Mouse (Mus musculus) skeletal muscle tissue, adult 2 months (tissue): ENCODE data around the gene Cnn3.

ENCODE experiments used
- DNase-seq: peaks from one replicate; pipeline ENCODE4 v3.0.0-alpha.2; 2012; ENCODE audit warnings: low read depth, low spot score

The Cnn3 gene

DNA sequence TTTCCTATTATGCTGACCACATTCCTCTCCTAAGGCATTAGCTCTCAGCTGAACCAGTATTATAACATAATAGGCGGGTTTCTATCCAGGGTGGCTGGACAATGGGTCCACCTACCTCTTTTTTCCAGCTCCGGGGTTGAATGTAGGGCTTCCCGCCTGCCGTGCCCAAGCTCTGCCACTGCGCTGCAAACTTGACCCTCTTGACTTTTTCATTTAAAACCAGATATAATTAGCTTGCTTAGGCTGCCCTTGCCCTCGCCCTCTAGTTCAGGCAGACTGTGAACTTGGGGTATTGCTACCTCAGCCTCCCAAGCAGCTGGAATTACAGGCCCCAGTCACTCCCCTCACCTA lies 8.1 kb upstream of the Cnn3 start:
- DNase-seq: no peak

DNA sequence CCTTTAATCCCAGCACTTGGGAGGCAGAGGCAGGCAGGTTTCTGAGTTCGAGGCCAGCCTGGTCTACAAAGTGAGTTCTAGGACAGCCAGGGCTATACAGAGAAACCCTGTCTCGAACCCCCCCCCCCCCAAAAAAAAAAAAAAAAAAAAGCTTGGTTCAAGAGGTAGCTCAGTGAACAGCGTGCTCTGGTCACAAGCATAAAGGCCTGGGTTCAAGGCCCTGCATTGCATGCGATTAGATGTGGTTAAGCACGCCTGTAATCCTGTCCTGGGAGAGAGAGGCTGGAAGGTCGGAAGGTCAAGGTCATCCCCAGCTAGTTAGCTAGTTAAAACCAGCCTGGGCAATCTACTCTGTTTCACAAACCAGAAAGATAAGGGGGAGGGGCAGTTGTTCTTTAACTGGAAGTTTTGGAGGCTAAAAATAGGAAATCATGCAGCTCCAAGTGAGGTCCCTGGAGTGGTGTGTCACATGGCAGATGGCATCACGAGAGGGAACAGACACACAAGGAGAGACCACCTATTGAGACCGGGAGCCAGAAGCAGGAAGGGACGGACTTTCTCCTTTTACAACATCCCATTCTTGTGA lies 7.4 kb upstream of the Cnn3 start:
- DNase-seq: no peak

DNA sequence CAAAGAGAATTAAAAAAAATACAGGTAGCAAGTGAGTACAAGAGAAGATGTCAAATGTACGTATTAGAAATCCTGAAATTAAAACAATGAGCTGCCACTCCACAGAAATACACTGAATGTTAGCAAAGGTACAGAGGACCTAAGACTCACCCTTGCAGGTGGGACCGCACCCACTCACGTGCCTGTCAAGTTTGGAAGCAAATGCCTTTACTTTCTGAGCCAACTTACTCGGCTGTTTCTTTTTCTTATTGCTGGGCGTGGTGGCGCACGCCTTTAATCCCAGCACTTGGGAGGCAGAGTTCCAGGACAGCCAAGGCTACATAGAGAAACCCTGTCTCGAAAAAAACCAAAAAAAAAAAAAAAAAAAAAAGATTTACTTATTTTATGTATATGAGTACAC lies 3.9 kb upstream of the Cnn3 start:
- no peak for DNase-seq

DNA sequence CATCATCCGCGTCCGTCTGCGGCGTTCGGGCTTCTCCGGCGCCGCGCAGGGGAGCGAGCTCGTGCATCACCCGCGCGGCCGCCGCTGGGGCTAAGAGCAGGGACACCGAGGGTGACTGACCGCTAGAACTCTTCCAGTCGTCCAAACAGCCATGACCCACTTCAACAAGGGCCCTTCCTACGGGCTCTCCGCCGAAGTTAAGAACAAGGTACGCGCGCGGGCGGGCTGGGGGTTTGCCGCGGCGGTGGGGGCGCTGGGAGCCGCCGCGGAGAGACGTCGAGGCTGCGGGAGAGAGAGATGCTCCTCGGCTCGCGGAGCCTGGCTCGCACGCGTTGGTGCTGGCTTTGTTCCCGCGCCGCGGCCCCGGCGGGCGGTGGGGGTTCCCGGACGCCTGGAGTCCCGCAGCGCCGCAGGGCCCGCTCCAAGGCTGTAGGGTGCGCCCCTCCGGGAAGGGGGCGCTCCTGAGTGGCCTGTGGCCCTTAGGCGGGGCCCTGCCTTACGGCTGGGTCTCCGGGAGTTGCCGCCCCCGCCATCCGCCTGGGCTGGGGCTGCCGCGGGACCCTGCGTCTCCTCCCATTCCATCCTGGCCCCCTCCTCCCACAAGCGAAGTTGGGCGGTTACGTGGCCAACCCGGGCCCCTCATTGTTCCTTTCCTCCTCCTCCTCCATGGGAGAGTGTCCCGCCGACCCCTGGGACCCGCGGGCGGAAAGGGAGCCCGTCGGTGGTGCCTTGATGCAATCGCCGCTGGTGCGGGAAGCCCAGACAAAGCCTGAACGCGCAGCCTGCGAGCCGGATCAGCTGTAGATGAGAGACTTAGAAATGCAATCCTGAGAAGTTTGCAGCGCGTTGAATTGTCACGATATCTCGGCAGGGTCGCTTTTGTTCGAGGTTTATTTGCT lies 573 bp downstream of the Cnn3 start:
- peak; percentile 36 for DNase-seq

DNA sequence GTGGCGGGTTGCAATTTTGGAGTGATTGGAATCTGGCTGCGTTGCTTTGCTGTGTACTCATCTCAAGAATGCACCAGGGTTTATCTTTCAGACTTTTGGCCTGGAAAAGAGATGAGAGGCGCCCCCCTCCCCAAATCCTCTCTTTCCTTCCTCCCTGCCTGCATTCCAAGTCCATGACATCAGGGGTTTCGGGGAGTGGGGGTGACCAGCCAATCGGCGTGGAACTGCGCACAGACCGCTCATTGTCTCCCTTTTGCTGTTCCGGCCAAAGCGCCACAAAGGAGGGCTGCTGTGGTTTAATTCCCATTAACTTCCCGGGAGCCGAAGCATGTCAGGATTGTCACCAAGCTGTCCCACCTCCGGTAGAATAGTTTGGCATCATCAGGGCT lies 1.2 kb downstream of the Cnn3 start:
- peak; percentile 39 for DNase-seq

DNA sequence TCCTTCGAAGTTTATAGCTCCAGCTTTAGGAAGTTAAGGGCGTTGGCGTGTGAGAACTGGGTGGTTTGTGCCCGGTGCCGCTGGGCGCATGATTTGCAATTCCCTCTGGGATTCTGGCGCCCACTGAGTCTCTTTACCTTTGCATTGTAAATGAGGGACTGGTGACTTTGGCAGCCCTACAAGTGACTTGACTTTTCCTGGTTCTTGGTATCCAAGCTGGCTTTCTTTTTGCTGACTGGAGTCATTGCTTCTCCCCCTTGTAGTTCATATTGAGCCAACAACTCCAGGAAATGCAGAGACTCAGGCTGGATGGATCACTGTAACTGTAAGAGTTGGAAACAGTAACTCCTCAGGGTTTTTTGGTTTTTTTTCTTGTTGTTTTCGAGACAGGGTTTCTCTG lies 1.9 kb downstream of the Cnn3 start:
- DNase-seq: no peak

DNA sequence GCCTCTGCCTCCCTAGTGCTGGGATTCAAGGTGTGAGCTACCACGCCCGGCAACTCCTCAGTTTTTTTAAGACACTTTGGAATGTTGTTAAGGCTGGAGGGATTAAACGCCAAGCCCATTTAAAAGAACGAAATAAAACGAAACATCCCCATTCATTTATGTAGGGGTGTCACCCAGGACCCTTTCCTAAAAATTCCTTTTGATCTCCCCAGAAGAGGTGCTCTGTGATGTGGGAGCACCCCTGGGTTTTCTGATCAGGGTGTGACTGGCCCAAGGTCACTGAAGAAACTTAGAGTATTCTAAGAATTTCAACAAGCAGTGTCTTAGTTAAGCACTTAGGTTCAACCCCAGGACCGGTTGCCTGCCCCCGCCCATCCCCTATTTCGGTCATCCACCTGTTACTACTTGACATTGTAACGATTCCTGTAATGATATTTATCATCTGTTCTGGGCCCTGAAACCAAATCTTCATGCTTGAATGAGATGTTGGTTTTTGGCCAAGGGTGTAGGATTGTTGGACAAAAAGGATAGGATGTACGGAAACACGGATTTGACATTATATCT lies 2.5 kb downstream of the Cnn3 start:
- DNase-seq: no peak

DNA sequence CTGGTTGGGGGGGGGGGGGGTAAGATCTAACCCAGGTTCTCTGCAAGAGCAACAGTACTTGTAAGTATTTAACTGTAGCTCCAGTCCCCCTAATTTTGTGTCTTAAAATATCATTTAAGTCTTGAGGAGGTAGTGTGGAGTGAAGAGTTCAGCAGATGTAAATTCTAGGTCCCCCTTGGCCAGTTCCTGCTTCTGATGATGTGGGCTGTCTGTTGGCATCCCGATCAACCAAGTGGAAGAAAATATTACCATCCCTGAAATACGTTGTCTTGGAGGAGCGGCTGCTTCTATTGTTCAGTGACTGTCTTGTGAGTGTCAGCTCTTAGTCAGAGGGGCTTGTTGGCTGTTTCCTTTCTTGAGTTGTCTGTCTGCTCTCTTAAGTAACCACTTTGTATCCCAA lies 3.2 kb downstream of the Cnn3 start:
- DNase-seq: no peak

DNA sequence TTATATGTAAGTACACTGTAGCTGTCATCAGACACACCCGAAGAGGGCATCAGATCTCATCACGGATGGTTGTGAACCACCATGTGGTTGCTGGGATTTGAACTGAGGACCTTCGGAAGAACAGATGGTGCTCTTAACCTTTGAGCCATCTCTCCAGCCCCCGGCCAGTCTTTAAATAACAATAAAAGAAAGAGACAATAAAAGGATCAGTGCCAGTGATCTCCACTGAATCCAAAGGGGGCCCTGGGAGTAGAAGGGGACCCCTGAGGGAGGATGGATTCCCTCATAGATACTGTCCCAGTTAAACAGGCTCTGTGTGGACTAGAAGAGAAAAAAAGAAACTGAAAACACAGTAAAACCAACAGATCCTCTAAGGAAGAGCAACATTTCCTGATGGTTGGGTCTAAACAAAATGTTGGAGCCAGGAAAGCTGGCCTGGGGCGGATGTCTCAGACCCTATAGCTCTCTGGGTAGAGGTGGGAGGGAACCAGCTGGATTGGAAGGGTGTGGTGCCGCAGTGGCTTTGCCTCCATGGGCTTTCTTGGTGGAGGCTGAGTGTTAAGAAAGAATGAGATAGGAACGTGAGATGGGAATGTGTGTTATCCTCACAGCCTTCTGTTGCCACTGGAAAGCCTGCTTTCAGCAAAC lies 4.1 kb downstream of the Cnn3 start:
- DNase-seq: no peak

DNA sequence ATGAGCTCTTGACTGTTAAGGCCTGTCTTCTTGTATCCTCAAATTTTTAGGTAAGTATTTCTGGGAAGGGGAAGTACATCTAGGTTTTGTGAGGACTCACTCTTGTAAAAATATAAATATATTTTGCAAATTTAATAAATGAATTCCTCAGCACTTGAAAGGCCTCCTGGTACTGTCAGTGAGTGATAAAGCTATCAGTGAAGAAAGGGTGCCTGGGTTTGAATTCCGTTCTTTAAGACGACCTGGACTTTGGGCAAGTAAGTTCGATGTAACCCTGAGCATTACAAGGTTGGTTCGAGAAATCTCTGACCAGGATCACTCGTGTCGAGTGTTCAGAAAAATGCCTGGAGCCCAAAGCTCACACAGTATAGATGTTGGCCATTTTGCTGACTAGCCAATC lies 7.1 kb downstream of the Cnn3 start:
- no peak for DNase-seq

DNA sequence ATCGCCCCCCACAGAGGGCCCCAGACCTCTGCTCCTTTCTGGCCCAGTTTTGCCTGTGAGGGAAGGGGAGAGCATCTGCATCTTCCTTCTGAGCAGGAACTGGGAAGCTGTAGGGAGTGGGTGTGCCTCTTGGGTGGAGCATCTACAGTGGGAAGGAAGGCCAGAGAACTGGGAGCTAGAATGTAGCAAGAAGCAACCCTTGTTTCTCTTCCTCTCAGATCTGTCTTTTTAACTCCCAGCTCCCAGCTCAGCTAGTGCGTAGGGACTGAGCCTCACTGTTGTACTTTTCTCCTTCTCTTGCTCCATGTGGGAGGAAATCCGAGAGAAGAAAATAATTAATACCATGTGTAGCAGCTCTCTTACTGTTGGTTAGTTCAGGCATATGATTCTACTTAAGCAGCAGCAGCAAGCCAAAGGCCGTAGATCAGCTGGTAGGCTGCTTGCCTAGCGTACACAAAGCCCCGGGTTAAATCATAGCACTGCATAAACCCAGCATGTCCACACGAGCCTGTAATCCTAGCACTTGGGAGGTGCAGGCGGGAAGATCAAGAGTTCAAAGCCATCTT lies 7.8 kb downstream of the Cnn3 start:
- peak; percentile 67 for DNase-seq

DNA sequence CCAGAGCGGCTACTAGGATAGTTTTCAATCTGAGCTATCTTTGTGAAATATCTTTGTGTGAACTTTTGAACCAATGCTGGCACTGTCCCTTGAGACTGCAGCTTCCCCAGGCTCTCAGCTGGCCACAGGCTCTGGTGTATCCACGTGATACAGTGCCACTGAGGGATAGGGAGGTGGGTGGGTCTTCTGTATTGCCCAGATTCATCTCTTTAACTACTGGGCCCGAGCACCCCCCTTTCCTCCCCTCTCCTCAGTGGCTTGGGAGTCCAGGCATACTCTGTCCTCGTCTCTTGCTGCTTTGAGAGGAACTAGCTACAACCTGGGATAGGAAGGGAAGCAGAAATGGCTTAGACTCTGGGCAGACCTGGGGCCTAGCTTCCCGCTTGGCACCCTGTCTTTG lies 9.0 kb downstream of the Cnn3 start:
- no peak for DNase-seq

DNA sequence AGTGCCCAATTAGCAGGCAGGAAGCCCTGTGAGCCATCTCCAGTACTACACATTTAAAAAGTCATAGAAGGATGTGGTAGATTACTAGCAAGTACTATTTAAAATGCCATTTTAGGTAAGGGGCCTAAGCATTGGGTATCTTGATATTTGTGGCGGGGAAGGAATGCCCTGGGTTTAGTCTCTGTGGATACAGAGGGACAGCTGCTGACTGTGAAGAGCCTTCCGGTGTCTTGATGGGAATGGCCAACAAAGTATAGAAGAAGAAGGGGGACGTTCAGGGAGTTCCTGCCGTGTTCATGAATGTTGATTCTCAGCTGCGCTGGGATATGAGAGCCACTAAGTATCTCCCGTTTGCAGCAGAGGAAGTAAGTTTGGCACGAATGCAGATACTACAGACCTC lies 10.8 kb downstream of the Cnn3 start:
- DNase-seq: no peak

DNA sequence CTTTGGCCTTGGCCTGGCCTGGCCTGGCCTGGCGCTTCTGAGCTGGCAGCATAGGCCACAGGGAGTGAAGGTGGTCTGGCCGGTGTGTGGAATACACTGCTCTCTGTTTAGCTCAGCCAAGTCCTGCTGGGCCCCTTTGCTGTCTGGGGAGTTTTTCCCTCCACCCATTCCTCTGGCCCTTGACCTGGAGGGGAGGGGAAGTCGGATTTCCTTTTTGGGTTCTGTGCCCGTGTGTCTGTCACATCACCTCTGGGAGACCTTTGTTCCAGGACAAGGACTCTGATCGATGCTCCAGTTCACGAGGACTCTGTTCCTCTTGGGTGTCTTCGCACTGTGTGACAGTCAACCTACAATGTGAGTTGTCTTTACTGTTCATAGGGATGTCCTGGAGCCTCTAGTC lies 11.7 kb downstream of the Cnn3 start:
- DNase-seq: no peak

DNA sequence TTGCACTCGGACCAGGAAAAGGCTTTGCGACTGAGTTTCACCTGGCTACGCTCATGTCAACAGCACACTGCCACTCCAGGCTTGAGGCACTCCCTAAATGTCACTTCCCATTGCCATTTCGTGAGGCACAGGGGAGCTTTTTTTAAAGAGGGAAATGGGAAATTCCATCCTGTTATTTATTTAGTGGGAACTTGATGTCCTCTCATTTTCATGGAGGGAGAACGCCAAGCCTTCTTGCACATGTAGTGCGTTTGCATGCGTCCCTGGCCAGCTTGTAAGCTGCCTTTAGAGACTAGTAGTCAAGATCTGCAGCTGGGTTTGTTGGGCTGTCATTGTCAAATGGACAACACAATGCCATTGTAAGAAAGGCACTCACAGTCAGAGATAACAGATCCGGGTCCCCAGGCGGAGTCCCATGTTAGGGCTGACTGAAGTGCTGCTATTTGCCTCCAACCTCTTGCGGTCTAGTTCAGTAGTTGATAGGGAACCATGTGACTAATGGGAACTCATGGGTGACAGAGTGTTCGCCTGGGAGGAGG lies 13.4 kb downstream of the Cnn3 start:
- peak; percentile 32 for DNase-seq

DNA sequence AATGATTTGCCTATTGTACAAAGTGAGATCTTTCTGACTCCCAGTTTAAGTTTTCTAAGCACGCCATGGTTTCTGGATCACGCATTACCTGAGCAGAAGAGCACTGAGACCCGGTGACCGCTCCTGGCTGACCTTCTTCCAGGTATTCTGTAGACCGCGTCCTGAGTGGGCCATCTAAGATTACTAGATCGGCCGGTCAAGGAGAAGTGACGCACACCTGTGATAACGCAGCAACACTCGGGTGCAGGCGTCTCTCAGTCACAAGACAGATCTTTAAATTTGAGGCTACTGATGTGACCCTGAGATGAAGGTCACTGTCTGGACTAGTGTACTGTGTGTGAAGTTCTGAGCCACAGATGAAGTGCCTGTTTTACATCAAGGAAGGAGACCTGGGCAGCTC lies 15.2 kb downstream of the Cnn3 start:
- DNase-seq: no peak

DNA sequence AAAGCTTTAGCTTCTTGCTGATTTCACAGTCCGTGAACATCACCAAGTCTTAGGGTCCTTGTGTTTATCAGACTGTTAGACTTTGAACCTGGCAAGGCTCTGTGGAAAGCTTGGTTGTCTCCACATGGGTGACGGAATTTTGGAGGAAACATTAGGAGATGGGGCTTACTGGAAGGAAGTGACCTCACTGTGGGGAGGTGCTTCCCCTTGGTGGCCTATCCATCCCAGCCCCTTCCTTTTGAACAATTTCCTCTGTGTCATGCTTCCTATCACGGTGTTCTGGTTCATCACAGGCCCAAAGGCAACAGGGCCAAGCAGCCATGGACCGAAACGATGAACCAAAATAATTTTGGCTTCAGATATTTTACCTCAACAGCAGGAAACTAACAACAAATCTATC lies 16.0 kb downstream of the Cnn3 start:
- DNase-seq: no peak

DNA sequence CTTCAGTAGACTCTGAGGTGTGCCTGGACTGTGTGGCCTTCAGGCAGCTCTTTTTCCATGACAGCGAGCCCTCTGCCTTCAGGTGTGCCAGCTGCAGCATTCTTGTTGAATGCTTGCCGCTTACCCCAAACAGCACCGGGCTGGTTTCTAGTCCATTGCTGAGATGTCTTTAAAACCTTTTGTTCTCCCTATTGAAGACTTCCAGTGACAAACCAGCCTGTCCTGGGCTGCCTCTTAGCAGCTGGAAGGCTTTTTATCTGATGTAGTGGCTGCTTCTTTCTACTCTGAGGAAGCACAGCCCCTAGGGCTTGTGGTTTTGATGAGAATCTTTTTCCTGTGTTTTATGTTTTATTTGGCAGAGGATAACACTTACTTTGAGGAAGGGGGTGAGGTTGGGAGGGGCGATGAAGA lies 17.6 kb downstream of the Cnn3 start:
- no peak for DNase-seq

DNA sequence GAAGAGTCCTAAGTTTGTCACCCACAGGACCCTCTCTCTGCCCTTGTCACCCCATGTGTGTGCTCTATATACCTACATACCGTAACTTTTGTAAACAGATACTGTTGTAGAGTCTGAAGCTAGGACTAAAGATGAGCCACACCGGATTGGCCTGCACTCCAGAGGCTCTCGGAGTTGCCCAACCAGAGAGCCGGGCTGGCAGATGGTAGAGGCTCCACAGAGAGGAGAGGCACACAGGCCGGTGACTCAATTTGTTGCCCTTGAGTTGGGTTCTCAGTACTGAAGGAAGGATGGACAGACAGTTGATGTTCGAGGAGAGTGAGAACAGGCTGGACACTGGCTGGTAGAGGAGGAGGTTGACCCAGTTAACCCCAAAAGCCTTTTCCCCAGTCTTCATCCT lies 18.1 kb downstream of the Cnn3 start:
- no peak for DNase-seq

DNA sequence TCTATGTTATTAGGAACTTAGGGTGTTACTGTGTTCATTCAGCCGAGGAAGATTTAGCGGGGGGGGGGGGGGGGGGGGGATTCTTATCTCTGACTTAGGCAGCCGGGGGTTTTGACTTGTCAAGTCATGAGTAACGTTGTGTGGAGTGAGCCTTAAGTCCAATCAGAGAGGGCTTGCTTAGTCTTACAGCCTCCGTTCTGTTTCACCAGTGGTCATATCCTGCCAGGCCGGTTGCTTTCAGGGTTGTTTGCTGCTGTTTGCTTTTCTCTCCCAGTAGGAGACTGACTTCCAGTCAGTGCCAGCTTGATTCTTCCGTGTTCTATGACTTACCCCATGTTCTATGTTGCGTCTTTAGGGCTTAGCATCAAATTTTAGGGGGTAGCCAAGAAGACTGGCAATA lies 20.2 kb downstream of the Cnn3 start:
- no peak for DNase-seq

DNA sequence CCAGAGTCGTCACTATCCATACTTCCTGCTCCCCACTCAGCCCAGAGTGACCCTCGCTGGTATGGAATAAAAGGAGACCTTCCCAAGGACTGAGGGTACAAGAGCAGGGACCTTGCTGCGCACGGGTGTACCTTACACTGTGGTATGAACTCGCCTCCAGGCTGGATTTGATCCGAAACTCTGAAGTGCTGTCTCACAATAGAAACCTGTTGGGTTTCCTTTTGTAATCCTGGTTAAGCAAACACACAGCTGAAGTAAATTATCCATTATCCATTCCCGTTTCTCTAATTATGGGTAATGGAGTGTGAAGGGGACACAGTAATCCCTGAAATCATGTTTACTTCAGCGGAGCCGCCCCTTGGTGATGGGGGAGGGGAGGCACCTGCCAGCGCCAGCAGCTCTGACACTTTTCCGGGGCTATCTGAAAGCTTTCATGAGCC lies 21.8 kb downstream of the Cnn3 start:
- no peak for DNase-seq

DNA sequence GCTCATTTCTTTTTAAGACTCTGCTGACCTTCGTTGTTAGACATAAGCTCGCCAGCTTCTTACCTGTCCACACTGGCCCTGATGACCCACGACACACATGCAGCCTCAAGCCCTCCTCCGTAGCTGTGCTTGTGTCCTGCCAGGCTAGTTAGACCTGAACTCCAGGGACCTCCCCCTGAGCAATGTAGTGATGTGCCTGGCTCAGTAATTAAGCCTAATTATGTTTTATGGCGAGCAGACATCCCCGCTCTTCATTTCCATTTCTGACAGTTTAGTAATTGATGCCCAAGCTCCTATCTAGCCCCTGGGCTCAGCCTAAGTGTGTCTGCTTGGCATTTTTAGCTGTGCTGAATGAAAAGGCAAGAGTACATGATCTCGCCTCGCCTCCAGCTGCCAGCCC lies 22.3 kb downstream of the Cnn3 start:
- DNase-seq: no peak
